Mouse (Mus musculus): ENCODE measurements at regions not wholly inside any gene's neighbourhood (a gene's known extent, or its start where the extent isn't known, plus 50 kb on each side); places are given as distances from the start of the nearest gene placed in this dataset.

- no peak overlapping the region for H3K27ac ChIP-seq (ENCODE audit: control insufficient read depth, low read depth, low read length)
- no peak overlapping the region for H3K9ac ChIP-seq (ENCODE audit: control insufficient read depth, low read depth, low read length, poor library complexity, severe bottlenecking)
Observed at GRCm38 (mm10) chr15:48946150-48946549, 4938.6 kb upstream of the Gm7489 start.

GRCm38 (mm10) chr15:48976176-48976575, 4908.5 kb upstream of the Gm7489 start:
- Histone ChIP-seq H3K9me3 (replicated peaks; ENCODE audit: insufficient read depth, low read length) (no peaks in the 10 kb centered on the region), H3K27me3 (ENCODE audit: control insufficient read depth in 1 of 2, insufficient read depth in 2 of 2, low read length in 2 of 2) (no peaks in the 10 kb centered on the region), H3K4me1 (ENCODE audit: control insufficient read depth in 1 of 2, insufficient read depth in 2 of 2, low read length in 2 of 2) (peaks cover 12 to 13% of the 10 kb centered on the region in 2 experiments), H3K36me3 (ENCODE audit: control insufficient read depth in 1 of 2, insufficient read depth in 2 of 2, low read length in 2 of 2) (peaks cover 0 to 8% of the 10 kb centered on the region in 2 experiments; a peak in 2 of 4 replicates), H3K27ac (ENCODE audit: control insufficient read depth, low read depth, low read length) (peak overlapping the region; percentile 31; the same call in 1 of the 2 replicates), H3K4me3 (ENCODE audit: control insufficient read depth in 1 of 2, insufficient read depth in 1 of 2, low read depth in 2 of 2, low read length in 2 of 2) (peak overlapping the region in 1 of 2 experiments; percentile 56; a peak in 2 of 4 replicates), H3K79me2 (ENCODE audit: control insufficient read depth, insufficient read depth, low read length, poor library complexity) (no peaks in the 10 kb centered on the region), H3K9ac (ENCODE audit: control insufficient read depth, low read depth, low read length, poor library complexity, severe bottlenecking) (no peak overlapping the region)
- peak; percentile 52 for DNase-seq (ENCODE audit: low read depth, low spot score)
- TF ChIP-seq ETS1 (IDR thresholded peaks at IDR 0.05; ENCODE audit: low read depth, low read length), result peak; percentile 73
- TF ChIP-seq BHLHE40 (IDR thresholded peaks at IDR 0.05; ENCODE audit: borderline replicate concordance, low read depth, low read length), result no peak
- no peak for TF ChIP-seq KAT2A (conservative IDR thresholded peaks at IDR 0.05; ENCODE audit: low read depth, low read length)
- TF ChIP-seq SIN3A (IDR thresholded peaks at IDR 0.05; ENCODE audit: low read length), result peak; percentile 36; the same call in 1 of the 2 replicates
- TF ChIP-seq EP300 (IDR thresholded peaks at IDR 0.05; ENCODE audit: low read depth in 1 of 2, low read length in 2 of 2), result peak; percentile 95 to 97
- TF ChIP-seq MYB (IDR thresholded peaks at IDR 0.05; ENCODE audit: low read depth, low read length), result peak; percentile 90
- TF ChIP-seq ZKSCAN1 (IDR thresholded peaks at IDR 0.05; ENCODE audit: low read depth, low read length), result no peak
- peak; percentile 18; the same call in 1 of the 2 replicates for TF ChIP-seq MYC (IDR thresholded peaks at IDR 0.05; ENCODE audit: low read depth, low read length)
- peak; percentile 95 for TF ChIP-seq TCF12 (IDR thresholded peaks at IDR 0.05; ENCODE audit: low read depth, low read length)
- TF ChIP-seq ELF1 (IDR thresholded peaks at IDR 0.05; ENCODE audit: low read depth, low read length), result 0 out of 2 replicates have a peak, but pooled peaks have one; percentile 31
- TF ChIP-seq GATA1 (IDR thresholded peaks at IDR 0.05; ENCODE audit: low read depth, low read length), result peak; percentile 91
- TF ChIP-seq RCOR1 (IDR thresholded peaks at IDR 0.05; ENCODE audit: low read depth, low read length), result peak; percentile 83

More at GRCm38 (mm10) chr15:48946150-48946549, 4938.6 kb upstream of the Gm7489 start:
- Histone ChIP-seq H3K4me1 (ENCODE audit: control insufficient read depth in 1 of 2, insufficient read depth in 2 of 2, low read length in 2 of 2) (0 out of 4 replicates have a peak, but pooled peaks cover 0 to 2% of the 10 kb centered on the region in 2 experiments), H3K9me3 (replicated peaks; ENCODE audit: insufficient read depth, low read length) (no peaks in the 10 kb centered on the region), H3K36me3 (ENCODE audit: control insufficient read depth in 1 of 2, insufficient read depth in 2 of 2, low read length in 2 of 2) (no peaks in the 10 kb centered on the region; a peak in 1 of 4 replicates), H3K4me3 (ENCODE audit: control insufficient read depth in 1 of 2, insufficient read depth in 1 of 2, low read depth in 2 of 2, low read length in 2 of 2) (no peak overlapping the region), H3K27me3 (ENCODE audit: control insufficient read depth in 1 of 2, insufficient read depth in 2 of 2, low read length in 2 of 2) (no peaks in the 10 kb centered on the region), H3K79me2 (ENCODE audit: control insufficient read depth, insufficient read depth, low read length, poor library complexity) (no peaks in the 10 kb centered on the region)
- no peak for DNase-seq (ENCODE audit: low read depth, low spot score)
- TF ChIP-seq SMC3 (IDR thresholded peaks at IDR 0.05; ENCODE audit: low read depth, low read length), result no peak
- TF ChIP-seq USF1 (IDR thresholded peaks at IDR 0.05; ENCODE audit: low read depth, low read length), result peak; percentile 53; the same call in 1 of the 2 replicates

- Histone ChIP-seq H3K4me3 (ENCODE audit: control insufficient read depth in 1 of 2, insufficient read depth in 1 of 2, low read depth in 2 of 2, low read length in 2 of 2) (peak overlapping the region in 1 of 2 experiments; percentile 56; a peak in 2 of 4 replicates), H3K9ac (ENCODE audit: control insufficient read depth, low read depth, low read length, poor library complexity, severe bottlenecking) (no peak overlapping the region), H3K27me3 (ENCODE audit: control insufficient read depth in 1 of 2, insufficient read depth in 2 of 2, low read length in 2 of 2) (no peaks in the 10 kb centered on the region), H3K9me3 (replicated peaks; ENCODE audit: insufficient read depth, low read length) (no peaks in the 10 kb centered on the region), H3K36me3 (ENCODE audit: control insufficient read depth in 1 of 2, insufficient read depth in 2 of 2, low read length in 2 of 2) (peaks cover 0 to 8% of the 10 kb centered on the region in 2 experiments; a peak in 2 of 4 replicates), H3K79me2 (ENCODE audit: control insufficient read depth, insufficient read depth, low read length, poor library complexity) (no peaks in the 10 kb centered on the region), H3K27ac (ENCODE audit: control insufficient read depth, low read depth, low read length) (peak overlapping the region; percentile 53), H3K4me1 (ENCODE audit: control insufficient read depth in 1 of 2, insufficient read depth in 2 of 2, low read length in 2 of 2) (peaks cover 12 to 13% of the 10 kb centered on the region in 2 experiments)
- no peak for TF ChIP-seq MAFK (IDR thresholded peaks at IDR 0.05; ENCODE audit: borderline replicate concordance, low read depth, low read length)
- TF ChIP-seq TCF12 (IDR thresholded peaks at IDR 0.05; ENCODE audit: low read depth, low read length), result 0 out of 2 replicates have a peak, but pooled peaks have one; percentile 7
- peak; percentile 94; the same call in 1 of the 2 replicates for TF ChIP-seq MEF2A (IDR thresholded peaks at IDR 0.05; ENCODE audit: extremely low read depth, insufficient replicate concordance, low read depth, low read length, poor library complexity, severe bottlenecking)
- peak; percentile 40 for DNase-seq (ENCODE audit: low read depth, low spot score)
Observed at GRCm38 (mm10) chr15:48976583-48976982, 4908.1 kb upstream of the Gm7489 start.
